Mouse (Mus musculus) brown adipose tissue, adult 24 weeks (tissue): ENCODE data around the gene Vmn1r167. TPM values are rescaled to one million over a fixed set of nuclear protein-coding genes. Genes with fewer than 3 reads are reported as not detected.
"Not testable (repeated sequence)": the region's sequence is repeated elsewhere in the genome, so short reads cannot be mapped to it uniquely, and the experiment has no call there.

ENCODE experiments used
- H3K27ac ChIP-seq: fragments of 200-500 bp; replicated peaks from 2 replicates; pipeline ENCODE4 v1.5.1; 2012; ENCODE audit warnings: low read depth, mild to moderate bottlenecking, low read length
- H3K4me1 ChIP-seq: fragments of 200-500 bp; 2 replicates; pipeline ENCODE4 v1.6.1; 2012; ENCODE audit warnings: low read length, mixed read lengths; ENCODE audit not compliant: control insufficient read depth, insufficient read depth, insufficient read length
- H3K4me3 ChIP-seq: fragments of 200-500 bp; 2 replicates; pipeline ENCODE4 v1.5.1; 2012; ENCODE audit warnings: low read depth, mild to moderate bottlenecking, low read length, moderate library complexity; ENCODE audit not compliant: insufficient read depth
- polyA plus RNA-seq: library from polyadenylated mRNA; stranded (reverse); fragments of >200 nt; gene quantifications from 2 replicates; pipeline ENCODE4 v1.2.4, GENCODE M21; 2012; ENCODE audit not compliant: missing spikeins, insufficient read depth, insufficient read length

Gene Vmn1r167
- not detected in 2 replicates for polyA plus RNA-seq

DNA sequence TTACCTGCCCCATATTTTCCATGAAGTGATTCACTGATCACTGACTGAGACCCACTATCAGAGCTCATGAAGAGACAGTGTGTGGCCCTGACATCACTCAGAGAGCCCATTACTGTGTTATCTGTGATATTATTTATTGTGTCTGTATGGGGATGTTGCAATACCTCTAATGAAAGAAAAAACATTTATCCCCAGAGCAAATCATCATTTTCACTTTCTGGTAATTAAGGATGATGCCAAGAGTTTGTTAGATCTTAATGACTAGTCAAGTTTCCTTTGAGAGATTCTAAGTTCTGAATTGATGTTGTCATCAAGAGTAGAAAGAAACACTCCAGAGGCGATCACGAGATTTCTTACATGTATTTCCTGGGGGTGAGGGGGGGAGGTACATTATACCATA lies at the start of gene Vmn1r167:
Gene Vmn1r167 (minus strand): TSS at position 101 of the 400 bp plus-strand sequence.
- not testable (repeated sequence) for H3K4me3 ChIP-seq

DNA sequence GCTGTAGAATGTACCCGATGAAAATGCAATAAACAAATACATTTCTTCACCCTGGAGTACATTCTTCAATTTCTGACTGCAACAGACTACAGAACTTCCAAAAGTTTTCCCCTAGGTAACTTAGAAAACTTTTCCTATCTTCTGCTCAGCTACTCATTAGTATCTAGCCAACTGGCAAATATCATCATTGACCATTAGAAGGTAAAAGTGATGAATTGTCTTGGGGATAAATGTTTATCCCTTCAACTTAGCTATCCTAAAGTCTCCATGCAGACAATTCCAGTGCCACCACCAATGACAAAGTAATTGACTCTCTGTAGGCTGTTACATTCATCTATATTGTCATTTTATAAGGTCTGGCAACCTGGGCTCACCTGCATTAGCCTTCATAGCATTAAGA lies 32.4 kb upstream of the Vmn1r167 start, which contains the start of gene Vmn1r168:
Gene Vmn1r168 (plus strand): TSS at position 301 of the 400 bp plus-strand sequence.
- not testable (repeated sequence) for H3K27ac ChIP-seq, H3K4me1 ChIP-seq, H3K4me3 ChIP-seq

More for the DNA sequence above, at the start of gene Vmn1r167:
- not testable (repeated sequence) for H3K4me1 ChIP-seq, H3K27ac ChIP-seq

DNA sequence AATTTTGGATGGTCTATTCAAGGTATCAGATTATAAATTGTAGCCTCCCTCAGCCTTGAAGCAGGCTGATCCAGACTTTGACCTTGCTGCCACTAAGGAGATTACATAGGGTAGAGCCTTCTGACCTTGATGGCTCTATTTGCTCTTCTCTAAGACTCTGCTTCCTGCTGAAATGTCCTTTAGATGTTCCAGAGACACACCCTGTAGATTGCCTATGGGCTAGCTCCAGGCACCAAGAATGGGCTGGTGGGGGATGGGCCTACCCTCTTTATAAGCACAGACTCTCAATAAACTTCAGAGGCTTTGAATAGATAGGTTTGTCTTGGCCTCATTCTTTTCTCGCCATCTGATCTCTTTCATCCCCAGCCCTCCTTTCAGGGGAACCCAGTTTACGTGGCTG lies 34.1 kb downstream of the Vmn1r167 start:
- H3K27ac ChIP-seq, H3K4me3 ChIP-seq, H3K4me1 ChIP-seq: not testable (repeated sequence)

DNA sequence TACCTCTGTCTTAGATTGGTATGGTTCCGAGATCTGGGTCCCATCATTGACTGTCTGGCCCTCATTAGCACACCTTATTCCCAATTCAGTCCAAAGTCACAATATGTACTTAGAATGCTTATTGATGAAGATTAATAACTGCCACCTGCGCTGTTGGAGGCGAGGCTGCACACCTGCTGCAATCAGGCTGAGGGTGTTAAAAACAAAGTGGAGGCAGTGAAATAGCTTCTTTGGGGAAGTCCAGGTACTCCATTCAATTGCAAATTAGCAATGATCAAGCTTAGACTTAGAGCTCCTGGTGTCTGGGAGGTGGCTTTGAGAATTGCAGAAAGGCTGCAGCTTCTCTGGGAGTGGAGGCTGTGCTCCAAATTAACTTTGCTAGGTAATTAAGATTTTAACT lies 36.2 kb downstream of the Vmn1r167 start:
- not testable (repeated sequence) for H3K4me3 ChIP-seq, H3K27ac ChIP-seq, H3K4me1 ChIP-seq

DNA sequence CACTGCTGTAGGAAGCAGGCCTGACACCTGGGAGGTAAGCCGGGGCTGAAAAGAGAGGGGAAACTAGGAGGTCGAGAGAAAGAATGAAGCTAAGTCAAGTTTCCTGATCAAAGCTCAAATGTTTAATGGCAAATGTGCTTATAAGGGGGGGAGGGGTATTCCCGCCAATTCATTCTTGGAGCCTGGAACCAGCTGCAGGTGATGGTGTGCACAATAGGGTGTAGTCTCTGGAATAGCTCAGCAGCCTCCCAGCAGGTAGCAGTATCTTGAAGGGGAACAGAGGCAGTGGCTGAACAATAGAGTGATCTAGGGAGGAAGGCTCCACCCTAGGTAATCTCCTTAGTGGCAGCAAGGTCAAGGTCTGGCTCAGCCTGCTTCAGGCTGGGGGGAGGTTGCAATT lies 36.8 kb downstream of the Vmn1r167 start:
- not testable (repeated sequence) for H3K4me1 ChIP-seq, H3K27ac ChIP-seq, H3K4me3 ChIP-seq

Other genes starting within 250 kb of the Vmn1r167 start
- not detected in 2 replicates for gene Gm6902, start 228.3 kb downstream of the Vmn1r167 start, polyA plus RNA-seq
- gene Nlrp4e, start 206.0 kb downstream of the Vmn1r167 start, polyA plus RNA-seq, result not detected in 2 replicates
- gene Nlrp5, start 121.3 kb downstream of the Vmn1r167 start, polyA plus RNA-seq, result not detected in 2 replicates
- gene Vmn1r168, start 32.5 kb upstream of the Vmn1r167 start, polyA plus RNA-seq, result not detected in 2 replicates
- not detected in 2 replicates for gene Vmn1r169, start 68.3 kb upstream of the Vmn1r167 start, polyA plus RNA-seq
- gene Vmn1r170, start 99.0 kb upstream of the Vmn1r167 start, polyA plus RNA-seq, result not detected in 2 replicates
- gene Vmn1r171, start 123.5 kb upstream of the Vmn1r167 start, polyA plus RNA-seq, result not detected in 2 replicates
- not detected in 2 replicates for gene Vmn1r172, start 151.1 kb upstream of the Vmn1r167 start, polyA plus RNA-seq
- not detected in 2 replicates for gene Vmn1r173, start 193.5 kb upstream of the Vmn1r167 start, polyA plus RNA-seq
- gene Vmn1r174, start 245.1 kb upstream of the Vmn1r167 start, polyA plus RNA-seq, result not detected in 2 replicates